Mouse (Mus musculus) spleen, postnatal 10 days (tissue): ENCODE measurements at regions not wholly inside any gene's neighbourhood (a gene's known extent, or its start where the extent isn't known, plus 50 kb on each side); places are given as distances from the start of the nearest gene placed in this dataset.

Source experiments
- DNase-seq, 2 experiments: peaks; one replicate each; pipeline ENCODE4 v3.0.0; 2021 to 2022; ENCODE audit warnings: low spot score in 2 of 2

DNA sequence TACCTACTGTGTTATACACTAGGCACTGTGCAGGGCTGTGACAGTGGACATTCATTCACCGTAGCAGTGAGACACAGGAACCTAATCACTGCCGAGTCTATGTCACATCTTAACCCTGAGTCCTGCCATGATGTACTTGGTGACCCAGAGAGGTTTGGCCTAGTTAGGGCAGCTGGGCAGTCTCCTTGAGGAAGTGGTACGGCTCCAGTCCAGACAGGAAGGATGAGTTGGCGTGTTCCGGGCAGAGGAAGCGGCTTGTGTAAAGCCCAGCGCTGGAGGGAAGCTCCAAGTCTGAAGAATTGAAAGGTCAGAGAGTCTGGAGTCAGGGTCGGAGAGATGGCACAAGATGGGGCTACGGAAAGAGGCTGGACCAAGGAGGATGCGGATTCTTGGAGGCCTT, 99.4 kb upstream of the Smim15 start:
- DNase-seq: no peak

DNA sequence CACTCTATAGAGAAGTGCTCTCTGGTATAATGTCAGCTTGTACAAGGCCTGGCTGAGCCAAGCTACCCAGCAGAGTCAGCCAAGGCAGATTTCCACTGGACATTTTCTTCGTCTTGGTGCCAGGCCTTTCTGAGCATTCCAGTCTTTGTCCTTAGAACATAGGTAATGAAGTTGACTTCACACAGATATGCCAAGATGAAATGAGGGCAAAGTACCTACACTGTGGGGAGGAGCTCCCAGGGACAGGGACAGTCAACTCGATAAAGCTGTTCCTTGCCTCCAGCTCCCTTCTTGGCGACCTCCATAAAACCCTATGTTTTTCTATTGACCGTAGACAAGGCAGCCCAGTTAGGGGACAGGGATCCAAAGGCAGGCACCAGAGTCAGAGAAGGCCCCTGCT, 101.3 kb upstream of the Smim15 start:
- DNase-seq: no peak

GRCm38 (mm10) chr13:107942297-107942962, 101.8 kb upstream of the Smim15 start:
- DNase-seq: no peak

- no peak for DNase-seq
Observed at GRCm38 (mm10) chr13:107939916-107940646, 104.2 kb upstream of the Smim15 start.

DNA sequence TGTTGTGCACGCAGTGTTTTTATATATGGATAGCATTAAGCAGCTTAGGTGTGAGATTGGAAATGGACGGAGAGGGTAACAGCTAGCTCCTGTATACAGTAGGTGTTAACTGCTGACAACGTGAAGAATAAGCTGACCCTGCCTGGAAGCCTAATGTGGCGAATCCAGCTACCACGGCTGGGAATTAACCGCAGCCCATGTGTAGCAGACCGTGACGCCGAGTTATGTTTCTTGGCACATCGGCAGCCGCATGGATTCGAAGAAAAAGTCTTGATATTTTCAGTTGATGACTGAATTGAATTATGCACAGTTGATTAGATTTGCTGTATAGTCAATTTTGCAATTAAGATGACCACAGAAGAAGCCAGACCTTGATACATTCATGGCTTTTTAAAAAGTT, 108.6 kb upstream of the Smim15 start:
- no peak for DNase-seq

GRCm38 (mm10) chr13:107934691-107935090, 109.6 kb upstream of the Smim15 start:
- DNase-seq: no peak

DNA sequence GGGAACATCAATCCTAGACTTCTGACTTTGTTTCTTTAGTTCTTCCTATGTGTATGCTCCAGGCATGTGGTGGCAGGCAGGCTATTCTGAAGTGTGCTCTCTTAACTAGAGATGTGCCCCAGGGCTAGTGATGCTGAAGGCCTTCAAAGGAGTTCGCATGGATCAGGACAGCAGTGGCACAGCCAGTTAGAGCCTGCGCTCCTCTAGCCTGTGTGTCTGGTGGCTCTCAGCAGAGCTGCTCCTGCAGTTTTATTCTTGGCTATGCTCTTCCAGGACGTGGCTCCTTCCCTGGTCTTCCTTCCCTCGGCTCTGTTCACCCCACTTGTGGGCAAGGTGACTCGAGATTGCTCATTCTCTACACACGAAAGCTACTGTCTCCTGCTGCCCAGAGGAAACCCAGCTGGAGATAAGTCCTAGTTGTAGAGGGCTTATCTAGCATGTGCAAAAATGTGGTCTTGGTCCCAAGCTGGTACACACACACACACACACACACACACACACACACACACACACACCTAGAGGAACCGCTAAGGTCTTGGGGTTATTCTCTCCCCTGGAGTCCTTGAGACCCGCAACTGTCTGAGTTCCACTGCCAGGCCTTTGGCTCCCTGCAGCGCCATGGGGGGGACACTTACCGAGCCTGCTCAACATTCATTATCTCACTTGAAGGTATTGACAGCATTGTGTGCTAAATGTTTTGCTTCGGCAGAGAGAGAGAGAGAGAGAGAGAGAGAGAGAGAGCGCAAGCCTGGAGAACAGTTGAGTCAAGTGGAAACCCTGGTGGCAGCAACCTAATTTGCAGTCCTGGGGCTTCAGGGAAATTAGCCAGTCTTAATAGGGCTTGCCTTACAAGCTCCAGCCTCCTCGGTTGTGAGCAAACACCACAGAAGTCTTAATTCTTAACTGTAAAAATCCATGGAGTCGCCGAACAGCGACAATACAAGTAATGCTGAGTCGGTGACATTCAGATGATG, 110.4 kb upstream of the Smim15 start:
- no peak for DNase-seq

DNA sequence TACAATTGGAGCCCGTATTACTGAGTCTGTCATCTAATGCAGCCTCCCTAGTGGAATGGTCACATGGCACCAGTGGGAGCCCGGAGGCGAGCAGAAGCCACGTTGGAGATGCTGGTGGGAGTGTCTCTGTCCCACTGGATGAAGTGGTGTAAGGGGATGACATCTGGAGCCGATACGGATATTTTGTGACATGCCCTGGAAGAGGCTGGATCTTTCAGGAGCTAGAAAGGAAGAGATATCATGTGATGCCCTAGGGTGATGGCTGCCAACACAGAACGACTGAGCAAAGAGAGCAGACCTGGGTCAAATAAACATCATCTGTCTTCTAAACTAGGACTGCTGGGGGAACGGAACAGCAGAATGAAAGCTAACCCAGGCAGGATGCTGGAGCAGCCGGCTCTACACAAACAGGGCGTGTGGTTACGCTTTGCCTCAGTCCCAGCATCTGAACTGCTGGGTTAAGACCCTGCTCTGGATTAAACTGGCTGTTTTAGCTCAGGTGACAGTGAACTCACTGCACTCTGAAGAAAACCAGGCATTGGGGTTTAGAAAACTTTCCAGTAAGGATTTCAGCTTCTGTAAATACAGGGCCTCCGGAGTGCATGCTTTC, 111.7 kb upstream of the Smim15 start:
- no peak for DNase-seq

DNA sequence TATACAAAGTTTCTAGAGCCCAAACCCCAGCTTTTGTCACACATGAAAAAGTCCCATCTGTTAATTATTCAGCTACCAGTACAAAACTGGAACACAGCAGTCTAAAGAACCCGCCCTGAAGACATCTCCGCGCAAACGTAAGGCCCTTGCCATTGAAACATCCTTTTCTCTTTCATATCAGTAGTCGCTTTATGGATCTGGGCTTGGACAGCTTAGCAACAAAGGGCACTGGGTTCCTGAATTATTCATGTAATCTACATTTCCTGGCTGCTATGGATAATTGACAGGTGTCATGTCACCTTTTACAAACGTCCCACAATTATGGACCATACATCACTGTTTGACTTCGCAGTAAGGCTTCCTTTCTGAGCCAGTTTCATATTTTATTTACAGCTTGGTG, 113.0 kb upstream of the Smim15 start:
- no peak for DNase-seq

GRCm38 (mm10) chr13:107927499-107928215, 116.6 kb upstream of the Smim15 start:
- DNase-seq: no peak

DNA sequence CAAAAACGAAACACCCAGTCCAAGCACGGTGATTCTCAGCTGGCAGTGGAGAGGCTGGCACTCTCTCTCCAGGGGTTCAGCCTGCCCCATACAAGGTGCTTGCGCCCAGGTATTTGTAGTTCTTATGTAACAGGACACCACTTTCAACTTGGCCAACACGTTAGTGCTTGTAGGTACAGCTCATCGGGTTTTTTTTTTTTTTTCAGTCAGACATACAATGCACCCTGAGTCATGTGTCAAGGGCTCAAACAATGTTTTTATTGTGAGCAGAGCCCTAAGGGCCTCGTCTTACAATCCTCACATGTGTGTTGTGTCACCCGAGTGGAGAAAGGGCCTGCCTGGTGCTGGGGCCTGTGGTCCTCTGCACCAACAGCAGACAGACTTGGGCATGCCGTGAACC, 118.8 kb upstream of the Smim15 start:
- DNase-seq: no peak

GRCm38 (mm10) chr13:107923129-107924114, 120.8 kb upstream of the Smim15 start:
- no peak for DNase-seq

DNA sequence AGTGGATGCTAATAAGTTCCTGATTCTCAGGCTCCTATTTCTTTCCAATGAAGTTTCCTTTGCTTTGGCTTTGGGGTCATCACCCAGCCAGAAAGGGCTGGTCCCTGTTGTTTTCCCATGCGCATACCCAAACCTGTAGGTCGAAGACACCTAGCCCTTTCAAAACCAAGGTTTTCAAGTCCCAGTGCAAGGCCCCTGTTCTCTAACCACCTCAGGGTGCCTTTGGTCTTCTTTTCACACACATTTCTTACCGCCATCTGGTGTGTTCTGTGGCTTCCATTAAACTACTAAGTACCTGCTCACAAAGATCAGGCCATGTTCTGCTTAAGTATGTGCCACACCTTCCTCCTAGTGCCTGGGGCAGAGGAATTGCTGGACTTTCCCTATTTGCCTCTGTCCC, 124.8 kb upstream of the Smim15 start:
- DNase-seq: no peak

DNA sequence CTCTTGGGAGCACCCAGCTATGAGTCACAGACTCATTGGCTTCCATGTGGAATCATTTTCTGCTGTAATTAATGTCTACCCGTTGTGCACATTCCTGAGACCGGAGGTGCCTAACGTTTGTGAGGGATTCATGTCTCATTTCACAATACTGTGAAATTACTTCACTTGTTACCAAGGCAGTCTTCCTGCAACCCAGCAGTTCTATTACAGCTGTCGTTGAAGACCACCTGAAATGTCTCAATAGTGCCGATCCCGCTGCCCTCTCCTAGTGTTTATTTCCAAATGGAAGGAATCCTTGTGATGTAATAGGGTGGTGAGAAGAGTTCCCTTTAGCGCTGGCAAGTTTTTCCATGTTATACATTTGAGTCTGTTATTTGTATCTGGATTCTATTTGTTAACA, 125.8 kb upstream of the Smim15 start:
- DNase-seq: no peak

DNA sequence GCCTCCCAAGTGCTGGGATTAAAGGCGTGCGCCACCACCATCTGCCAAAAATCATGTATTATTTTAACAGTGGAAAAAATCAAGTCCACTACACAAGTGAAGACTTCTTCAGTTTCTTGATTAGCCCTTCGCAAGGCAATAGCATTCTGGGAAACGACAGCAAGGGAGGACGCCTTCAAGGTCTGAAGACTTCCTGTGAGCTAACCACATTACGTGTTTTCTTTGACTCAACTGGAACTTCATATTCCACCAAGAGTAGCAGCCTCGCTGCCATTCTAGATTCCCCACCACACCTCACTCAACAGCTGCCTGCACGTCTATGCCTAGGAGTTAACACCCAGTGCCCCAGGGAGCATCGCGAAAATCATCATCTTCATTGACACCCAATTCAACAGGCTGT, 126.2 kb upstream of the Smim15 start:
- DNase-seq: no peak

- DNase-seq: no peak
Observed at GRCm38 (mm10) chr13:107917564-107917963, 126.7 kb upstream of the Smim15 start.

GRCm38 (mm10) chr13:107910125-107910524, 134.1 kb upstream of the Smim15 start:
- no peak for DNase-seq

- no peak for DNase-seq
Observed at GRCm38 (mm10) chr13:107909343-107910067, 134.7 kb upstream of the Smim15 start.

- DNase-seq: no peak
Observed at GRCm38 (mm10) chr13:107907966-107908365, 136.3 kb upstream of the Smim15 start.
